Mouse (Mus musculus): ENCODE data around the gene Kcnk2.

- no peak for TF ChIP-seq CTCF (conservative IDR thresholded peaks at IDR 0.05; ENCODE audit: low read length)
- TF ChIP-seq POU5F1 (IDR thresholded peaks at IDR 0.05; ENCODE audit: borderline replicate concordance, low read length): no peak
Observed at GRCm38 (mm10) chr1:189349205-189349604, 52.9 kb downstream of the Kcnk2 start.

Measured in E14TG2a.4 (cell line).